Mouse (Mus musculus): ENCODE results near the gene Pdia3. TPM values are rescaled to one million over a fixed set of nuclear protein-coding genes. Genes with fewer than 3 reads are reported as not detected.
"Not testable (repeated sequence)": the region's sequence is repeated elsewhere in the genome, so short reads cannot be mapped to it uniquely, and the experiment has no call there.

The Pdia3 gene
- polyA plus RNA-seq, 1 experiment = 230 TPM

DNA sequence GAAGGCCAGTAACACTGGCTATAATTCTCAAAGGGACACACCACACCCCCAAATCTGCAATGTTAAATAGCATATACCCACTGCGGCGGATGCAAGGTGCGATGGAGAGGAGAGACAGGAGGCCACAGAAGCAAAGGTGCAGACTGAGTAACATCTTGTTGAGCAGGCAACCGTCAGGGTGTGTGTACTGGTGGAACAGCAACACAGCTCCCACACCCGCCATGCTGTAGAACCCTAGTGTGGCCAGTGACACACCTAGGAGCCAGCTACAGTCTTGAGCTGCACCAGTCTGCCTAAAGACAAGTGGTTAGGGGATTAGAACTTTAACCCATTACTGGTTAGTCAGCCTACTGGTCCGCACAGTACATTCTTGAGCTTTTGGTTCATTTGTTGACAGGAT, 40.3 kb downstream of the Pdia3 start:
- H3K27ac ChIP-seq (ENCODE audit: control insufficient read depth, insufficient read depth, low read depth, low read length, poor library complexity) = no peak overlapping the region
- TF ChIP-seq CTCF (IDR thresholded peaks at IDR 0.05; ENCODE audit: control insufficient read depth, insufficient read depth, low read length) (no peak), POLR2A (IDR thresholded peaks at IDR 0.05; ENCODE audit: borderline replicate concordance, control insufficient read depth, low read depth, low read length) (no peak)
- H3K4me3 ChIP-seq (replicated peaks; ENCODE audit: control insufficient read depth, low read depth, low read length) = no peak overlapping the region
- 95% methylated on average over 6 of the region's 6 CpGs for WGBS
- no peaks in the 10 kb centered on the region; the same call in 1 of the 2 replicates for H3K4me1 ChIP-seq (ENCODE audit: control insufficient read depth, insufficient read depth, low read length)

DNA sequence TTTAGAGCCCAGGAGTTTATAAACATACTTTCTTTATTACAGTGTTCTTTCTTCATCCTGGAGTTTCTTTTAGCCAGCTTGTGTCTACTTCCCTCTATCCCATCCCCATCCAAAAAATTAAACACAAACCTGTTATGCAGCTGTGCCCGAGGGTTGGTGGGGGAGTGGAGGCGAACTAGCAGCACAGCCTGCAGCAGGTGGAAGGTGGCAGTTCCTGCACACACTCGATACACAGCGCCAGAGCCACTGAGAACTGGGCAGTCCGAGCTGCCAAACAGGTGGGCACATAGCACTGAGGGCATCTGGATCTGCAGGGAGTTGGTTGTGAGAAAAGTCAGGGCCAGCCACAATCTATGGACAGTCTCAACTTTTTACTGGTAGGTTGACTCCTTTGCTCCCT, 42.0 kb downstream of the Pdia3 start:
- no peak overlapping the region for H3K4me3 ChIP-seq (replicated peaks; ENCODE audit: control insufficient read depth, low read depth, low read length)
- H3K27ac ChIP-seq (ENCODE audit: control insufficient read depth, insufficient read depth, low read depth, low read length, poor library complexity) = no peak overlapping the region
- 85% methylated on average over 5 of the region's 5 CpGs for WGBS
- no peak for TF ChIP-seq CTCF (IDR thresholded peaks at IDR 0.05; ENCODE audit: control insufficient read depth, insufficient read depth, low read length)
- peak; percentile 21; the same call in 1 of the 2 replicates for TF ChIP-seq POLR2A (IDR thresholded peaks at IDR 0.05; ENCODE audit: borderline replicate concordance, control insufficient read depth, low read depth, low read length)
- no peaks in the 10 kb centered on the region; the same call in 1 of the 2 replicates for H3K4me1 ChIP-seq (ENCODE audit: control insufficient read depth, insufficient read depth, low read length)

DNA sequence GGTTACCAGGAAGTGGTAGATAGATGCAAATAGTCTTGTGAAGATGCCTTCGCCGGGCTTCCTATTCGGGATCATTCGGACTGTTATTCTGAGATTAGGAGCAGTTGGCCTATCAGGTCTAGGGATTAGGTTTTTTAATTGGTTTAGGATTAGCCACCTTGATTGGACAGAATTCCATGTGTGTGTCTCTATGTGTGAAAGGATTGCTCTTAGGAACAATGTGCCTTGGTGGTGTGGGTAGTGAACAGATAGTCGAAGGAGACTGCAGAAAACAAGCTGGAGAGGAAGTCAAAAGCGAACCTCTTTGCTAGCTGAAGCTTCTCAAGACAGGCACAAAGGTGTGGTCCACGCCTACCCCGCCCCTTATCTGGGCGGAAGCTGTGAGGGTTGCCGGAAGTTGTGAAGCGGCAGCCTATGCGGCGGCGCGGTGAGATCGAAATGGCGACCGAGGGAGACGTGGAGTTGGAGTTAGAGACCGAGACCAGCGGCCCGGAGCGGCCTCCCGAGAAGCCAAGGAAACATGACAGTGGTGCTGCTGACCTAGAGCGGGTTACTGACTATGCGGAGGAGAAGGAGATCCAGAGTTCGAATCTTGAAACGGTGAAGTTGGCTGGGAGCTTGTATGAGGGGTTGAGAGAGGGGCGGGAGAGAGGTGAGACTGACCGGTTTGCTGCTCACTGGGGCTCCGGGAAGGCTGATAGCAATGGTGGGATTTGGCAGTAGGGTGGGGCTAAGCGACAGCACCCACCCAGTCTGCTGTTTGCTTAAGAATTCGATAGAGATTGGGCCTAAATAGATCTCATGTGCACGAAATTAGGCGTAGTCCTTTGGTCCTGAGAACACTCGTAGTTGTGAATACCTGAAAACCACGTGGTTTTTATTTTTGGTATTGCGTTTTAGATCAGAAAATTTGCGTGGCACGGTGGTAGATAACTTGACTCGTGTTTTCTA, 43.4 kb downstream of the Pdia3 start, which contains the start of gene Serinc4:
Serinc4 (minus strand) TSS at position 90 of the 951 bp plus-strand sequence.
- 3% methylated on average over 41 of the region's 41 CpGs for WGBS
- Histone ChIP-seq H3K4me1 (ENCODE audit: control insufficient read depth, insufficient read depth, low read length) (no peaks in the 10 kb centered on the region; the same call in 1 of the 2 replicates), H3K4me3 (replicated peaks; ENCODE audit: control insufficient read depth, low read depth, low read length) (peak within 1 kb of the TSS; percentile 97), H3K27ac (ENCODE audit: control insufficient read depth, insufficient read depth, low read depth, low read length, poor library complexity) (peak within 1 kb of the TSS; percentile 88)
- TF ChIP-seq POLR2A (IDR thresholded peaks at IDR 0.05; ENCODE audit: borderline replicate concordance, control insufficient read depth, low read depth, low read length) = peak; percentile 86; the same call in 1 of the 2 replicates
- no peak for TF ChIP-seq CTCF (IDR thresholded peaks at IDR 0.05; ENCODE audit: control insufficient read depth, insufficient read depth, low read length)

DNA sequence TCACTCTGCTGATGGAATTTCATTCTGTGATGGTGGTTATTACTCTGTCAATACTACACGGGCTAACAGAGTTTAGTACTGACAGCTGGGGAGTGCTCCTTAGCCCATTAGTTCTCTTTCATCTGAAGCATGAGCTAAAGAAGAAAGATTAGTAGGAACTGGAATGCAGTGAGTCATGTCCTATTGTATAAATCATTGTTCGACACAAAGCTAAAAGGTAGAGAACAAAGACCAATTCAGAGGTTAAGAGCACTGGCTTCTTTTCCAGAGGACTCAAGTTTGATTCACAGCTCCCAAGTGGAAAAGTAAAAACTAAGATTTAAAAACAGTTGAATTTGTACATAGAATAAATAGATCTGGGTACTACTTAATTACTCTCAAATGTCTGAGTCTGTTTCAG, 46.5 kb downstream of the Pdia3 start:
- Histone ChIP-seq H3K27ac (ENCODE audit: control insufficient read depth, insufficient read depth, low read depth, low read length, poor library complexity) (no peak overlapping the region), H3K4me3 (replicated peaks; ENCODE audit: control insufficient read depth, low read depth, low read length) (no peak overlapping the region), H3K4me1 (ENCODE audit: control insufficient read depth, insufficient read depth, low read length) (no peaks in the 10 kb centered on the region; the same call in 1 of the 2 replicates)
- TF ChIP-seq POLR2A (IDR thresholded peaks at IDR 0.05; ENCODE audit: borderline replicate concordance, control insufficient read depth, low read depth, low read length) (no peak), CTCF (IDR thresholded peaks at IDR 0.05; ENCODE audit: control insufficient read depth, insufficient read depth, low read length) (no peak)
- 80% methylated on average over 2 of the region's 2 CpGs for WGBS

DNA sequence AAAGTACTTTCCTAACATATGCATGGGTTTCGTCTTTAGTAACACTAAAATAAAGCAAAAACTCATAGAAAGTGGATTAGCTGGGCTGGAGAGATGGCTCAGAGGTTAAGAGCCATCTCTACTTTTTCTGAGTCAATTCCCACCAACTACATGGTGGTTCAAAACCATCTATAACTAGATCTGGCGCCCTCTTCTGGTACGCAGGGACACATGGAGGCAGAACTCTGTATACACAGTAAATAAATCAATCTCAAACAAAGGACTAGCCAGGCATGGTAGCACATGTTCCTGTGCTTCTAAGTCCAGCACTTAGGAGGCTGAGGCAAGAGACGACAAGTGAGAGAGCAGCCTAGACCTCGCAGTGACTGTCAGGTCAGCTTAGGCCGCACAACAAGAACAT, 55.4 kb downstream of the Pdia3 start:
- 65% methylated on average over 4 of the region's 6 CpGs for WGBS
- H3K4me1 ChIP-seq (ENCODE audit: control insufficient read depth, insufficient read depth, low read length); H3K4me3 ChIP-seq (replicated peaks; ENCODE audit: control insufficient read depth, low read depth, low read length): not testable (repeated sequence)

DNA sequence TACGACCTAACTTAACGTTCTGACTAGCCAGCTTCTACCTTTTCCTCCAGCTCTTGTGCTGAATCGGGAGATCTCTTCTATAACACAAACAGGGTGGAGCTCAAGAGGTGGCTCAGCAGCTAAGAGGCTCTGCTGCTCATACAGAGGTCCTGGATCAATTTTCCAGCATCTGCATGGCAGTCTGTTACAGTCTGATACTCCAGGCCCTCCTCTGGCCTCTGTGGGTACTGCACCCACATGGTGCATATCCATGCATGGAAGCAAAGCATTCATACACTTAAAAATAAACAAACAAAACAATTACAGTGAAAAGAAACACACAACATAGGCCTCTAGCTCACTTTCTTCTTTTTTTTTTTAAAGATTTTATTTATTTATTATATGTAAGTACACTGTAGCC, 59.2 kb downstream of the Pdia3 start:
- H3K4me1 ChIP-seq (ENCODE audit: control insufficient read depth, insufficient read depth, low read length); H3K4me3 ChIP-seq (replicated peaks; ENCODE audit: control insufficient read depth, low read depth, low read length); H3K27ac ChIP-seq (ENCODE audit: control insufficient read depth, insufficient read depth, low read depth, low read length, poor library complexity): not testable (repeated sequence)
- WGBS = 89% methylated on average over 3 of the region's 3 CpGs

More for the DNA sequence above, 55.4 kb downstream of the Pdia3 start:
- H3K27ac ChIP-seq (ENCODE audit: control insufficient read depth, insufficient read depth, low read depth, low read length, poor library complexity) = not testable (repeated sequence)

DNA sequence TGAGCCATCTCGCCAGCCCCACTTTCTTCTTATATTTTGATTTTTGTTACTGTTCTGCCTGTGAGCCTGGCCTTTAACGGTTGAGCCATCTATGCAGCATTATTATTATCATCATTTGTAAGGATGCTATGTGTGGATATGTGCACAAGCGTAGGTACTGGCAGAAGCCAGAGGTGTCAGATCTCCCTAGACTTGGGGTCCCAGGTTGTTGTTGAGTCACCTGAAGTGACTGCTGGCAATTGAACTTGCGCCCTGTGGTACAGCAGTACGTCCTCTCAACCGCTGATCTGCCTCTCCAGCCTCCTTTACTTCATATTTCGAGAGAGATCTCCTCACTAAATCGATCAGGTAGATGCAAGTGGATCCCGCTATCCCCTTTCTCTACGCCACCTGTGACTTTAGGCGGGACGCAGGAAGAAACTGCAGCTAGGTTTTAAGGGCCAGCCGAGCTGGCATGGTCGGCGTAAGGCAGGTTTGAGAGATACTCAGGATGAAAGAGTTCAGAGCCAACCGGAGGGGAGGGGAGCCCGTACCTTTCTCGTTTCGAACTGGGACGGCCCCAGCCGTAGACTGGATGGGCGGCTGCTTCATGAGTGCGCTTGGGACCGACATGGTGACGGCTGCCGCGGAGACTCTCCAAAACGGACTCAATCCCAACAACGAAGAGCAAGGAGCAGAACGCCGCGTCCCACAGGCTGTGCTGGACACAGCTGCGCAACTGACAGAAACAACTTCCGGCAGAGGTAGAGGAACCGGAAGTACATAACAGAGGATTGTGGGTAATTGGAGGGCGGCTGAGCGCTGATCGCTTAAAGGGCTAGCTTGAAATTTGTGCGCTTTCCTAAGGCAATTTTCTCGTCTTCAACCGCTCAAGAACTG, 60.0 kb downstream of the Pdia3 start, which contains the start of gene Mfap1b:
Mfap1b (minus strand) TSS at position 767 of the 879 bp plus-strand sequence.
- peak within 1 kb of the TSS; percentile 89 for H3K4me3 ChIP-seq (replicated peaks; ENCODE audit: control insufficient read depth, low read depth, low read length)
- peak; percentile 90 for TF ChIP-seq POLR2A (IDR thresholded peaks at IDR 0.05; ENCODE audit: borderline replicate concordance, control insufficient read depth, low read depth, low read length)
- 5% methylated on average over 41 of the region's 41 CpGs for WGBS
- H3K27ac ChIP-seq (ENCODE audit: control insufficient read depth, insufficient read depth, low read depth, low read length, poor library complexity) = peak within 1 kb of the TSS; percentile 77
- not testable (repeated sequence) for H3K4me1 ChIP-seq (ENCODE audit: control insufficient read depth, insufficient read depth, low read length)

DNA sequence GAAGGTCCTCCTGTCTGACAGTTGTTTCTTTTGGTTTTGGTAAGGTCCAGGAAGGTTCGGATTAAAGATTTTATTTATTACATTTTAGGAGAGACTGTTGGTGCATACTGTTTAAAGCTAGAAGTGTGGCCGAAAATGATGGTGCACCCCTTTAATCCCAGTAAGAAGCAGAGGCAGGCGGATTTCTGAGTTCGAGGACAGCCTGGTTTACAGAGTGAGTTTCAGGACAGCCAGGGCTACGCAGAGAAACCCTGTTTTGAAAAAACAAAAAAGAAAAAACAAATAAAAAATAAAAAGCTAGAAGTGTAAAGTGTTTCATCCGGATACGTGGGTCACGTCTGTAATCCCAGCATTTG, 60.6 kb downstream of the Pdia3 start:
- TF ChIP-seq POLR2A (IDR thresholded peaks at IDR 0.05; ENCODE audit: borderline replicate concordance, control insufficient read depth, low read depth, low read length) = no peak
- TF ChIP-seq CTCF (IDR thresholded peaks at IDR 0.05; ENCODE audit: control insufficient read depth, insufficient read depth, low read length) = no peak

DNA sequence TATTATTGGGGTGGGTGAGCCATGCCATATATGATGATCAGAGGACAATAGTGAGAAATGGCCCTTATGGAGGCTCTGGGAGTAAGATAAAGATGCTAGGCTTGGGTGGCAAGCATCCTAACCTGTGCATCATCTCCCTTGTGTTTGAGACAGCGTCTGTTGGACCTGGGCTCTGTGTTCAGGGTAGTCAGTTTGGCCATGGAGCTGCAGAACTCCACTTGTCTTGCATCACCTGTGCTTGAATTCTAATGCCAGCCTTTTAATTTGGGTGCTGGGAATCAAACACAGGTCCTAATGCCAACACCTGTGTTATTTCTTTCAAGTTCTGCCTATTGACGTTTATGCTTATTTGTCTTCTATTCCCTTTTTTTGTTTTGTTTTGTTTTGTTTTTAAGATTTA, 61.7 kb downstream of the Pdia3 start:
- H3K4me3 ChIP-seq (replicated peaks; ENCODE audit: control insufficient read depth, low read depth, low read length); H3K27ac ChIP-seq (ENCODE audit: control insufficient read depth, insufficient read depth, low read depth, low read length, poor library complexity); H3K4me1 ChIP-seq (ENCODE audit: control insufficient read depth, insufficient read depth, low read length): not testable (repeated sequence)
- 97% methylated on average over 2 of the region's 2 CpGs for WGBS

More for the DNA sequence above, 60.6 kb downstream of the Pdia3 start:
- H3K4me1 ChIP-seq (ENCODE audit: control insufficient read depth, insufficient read depth, low read length) = no peaks in the 10 kb centered on the region; the same call in 1 of the 2 replicates
- WGBS = 20% methylated on average over 8 of the region's 8 CpGs
- peak overlapping the region; percentile 77; the same call in 1 of the 2 replicates for H3K27ac ChIP-seq (ENCODE audit: control insufficient read depth, insufficient read depth, low read depth, low read length, poor library complexity)
- H3K4me3 ChIP-seq (replicated peaks; ENCODE audit: control insufficient read depth, low read depth, low read length) = peak overlapping the region; percentile 89

Data from bone marrow, adult 2 months (tissue).